Mouse (Mus musculus) intestine, embryonic 14.5 days (tissue): ENCODE data around the gene Ppp1r36. TPM values are rescaled to one million over a fixed set of nuclear protein-coding genes. Genes with fewer than 3 reads are reported as not detected.

ENCODE experiments used
- ATAC-seq: fragments of 200-750 bp; cut with Nextera tagmentation; replicated peaks from 2 replicates; pipeline ENCODE4 v1.8.0; 2017; ENCODE audit warnings: low read depth, moderate number of reproducible peaks, moderate TSS enrichment, moderate library complexity; ENCODE audit not compliant: low FRiP score, low TSS enrichment
- DNase-seq: peaks from one replicate; pipeline ENCODE4 v3.0.0-alpha.2; 2018; ENCODE audit warnings: low spot score
- H3K27ac ChIP-seq: fragments of 300-500 bp; sonication (generic); 2 replicates; pipeline ENCODE4 v1.5.1; 2014; ENCODE audit warnings: low read depth, mild to moderate bottlenecking, control low read depth
- H3K27me3 ChIP-seq: fragments of 300-500 bp; sonication (generic); replicated peaks from 2 replicates; pipeline ENCODE4 v1.6.1; 2014; ENCODE audit warnings: low read length, control low read depth; ENCODE audit not compliant: control insufficient read depth, insufficient read depth
- H3K36me3 ChIP-seq: fragments of 300-500 bp; sonication (generic); 2 replicates; pipeline ENCODE4 v1.6.1; 2014; ENCODE audit warnings: low read length, control low read depth; ENCODE audit not compliant: control insufficient read depth, insufficient read depth
- H3K4me1 ChIP-seq: fragments of 300-500 bp; sonication (generic); replicated peaks from 2 replicates; pipeline ENCODE4 v1.6.1; 2014; ENCODE audit warnings: low read length, control low read depth, mixed read lengths; ENCODE audit not compliant: control insufficient read depth, insufficient read depth
- H3K4me2 ChIP-seq: fragments of 300-500 bp; sonication (generic); 2 replicates; pipeline ENCODE4 v1.6.1; 2014; ENCODE audit warnings: low read length
- H3K4me3 ChIP-seq: fragments of 300-500 bp; sonication (generic); 2 replicates; pipeline ENCODE4 v1.5.1; 2014; ENCODE audit warnings: low read depth, low read length, control low read depth, mixed read lengths
- H3K9ac ChIP-seq: fragments of 300-500 bp; sonication (generic); 2 replicates; pipeline ENCODE4 v1.6.1; 2014; ENCODE audit warnings: mild to moderate bottlenecking, low read length
- H3K9me3 ChIP-seq: fragments of 300-500 bp; sonication (generic); 2 replicates; pipeline ENCODE4 v1.6.1; 2016; ENCODE audit warnings: low read length, control low read depth; ENCODE audit not compliant: control insufficient read depth
- WGBS: fragments of 180-500 bp; shearing (Covaris S2); extraction: QIAGEN DNeasy Blood & Tissue Kit; methylation state at CpG from one replicate; pipeline ENCODE4 v1.1.7; 2014; 5-methylcytosine and 5-hydroxymethylcytosine counted together
- polyA plus RNA-seq: library from polyadenylated mRNA; unstranded; fragments of >200 nt; fragmentation: Nextera tagmentation; extraction: Ambion mirVana; gene quantifications from 2 replicates; pipeline ENCODE4 v1.2.1, GENCODE M21; 2014

The Ppp1r36 gene
- polyA plus RNA-seq, 1 experiment from 2014 or later, result 1.9 TPM

- no peaks in the 10 kb centered on the region for H3K9me3 ChIP-seq
- ATAC-seq (peak; percentile 53; the same call in 1 of the 2 replicates), DNase-seq (no peak)
- no peak overlapping the region for H3K4me3 ChIP-seq
- H3K36me3 ChIP-seq, result no peaks in the 10 kb centered on the region
- no peak overlapping the region for H3K4me2 ChIP-seq
- H3K4me1 ChIP-seq, result no peaks in the 10 kb centered on the region
- no peak overlapping the region for H3K27ac ChIP-seq
- no peak overlapping the region for H3K9ac ChIP-seq
- H3K27me3 ChIP-seq, result no peaks in the 10 kb centered on the region
- WGBS, result 8% methylated on average over 4 of the region's 4 CpGs
Observed at GRCm38 (mm10) chr12:76472046-76472445, 54.7 kb downstream of the Ppp1r36 start.

- H3K36me3 ChIP-seq, result no peaks in the 10 kb centered on the region
- DNase-seq, result no peak
- WGBS, result 59% methylated on average over 10 of the region's 10 CpGs
- ATAC-seq, result no peak
- H3K9ac ChIP-seq, result no peak overlapping the region
- H3K27ac ChIP-seq, result no peak overlapping the region
- no peak overlapping the region for H3K4me3 ChIP-seq
- H3K27me3 ChIP-seq, result no peaks in the 10 kb centered on the region
- H3K9me3 ChIP-seq, result no peaks in the 10 kb centered on the region
- no peak overlapping the region for H3K4me2 ChIP-seq
- peaks cover 6% of the 10 kb centered on the region for H3K4me1 ChIP-seq
Observed at GRCm38 (mm10) chr12:76473562-76474245, 56.4 kb downstream of the Ppp1r36 start.

GRCm38 (mm10) chr12:76474246-76474583, 56.9 kb downstream of the Ppp1r36 start:
- Histone ChIP-seq H3K9me3 (no peaks in the 10 kb centered on the region), H3K36me3 (no peaks in the 10 kb centered on the region), H3K27me3 (no peaks in the 10 kb centered on the region), H3K9ac (no peak overlapping the region), H3K4me3 (no peak overlapping the region), H3K27ac (no peak overlapping the region), H3K4me1 (peaks cover 8% of the 10 kb centered on the region), H3K4me2 (no peak overlapping the region)
- ATAC-seq (no peak), DNase-seq (no peak)
- WGBS, result 82% methylated on average over 8 of the region's 8 CpGs

- H3K4me2 ChIP-seq, result no peak overlapping the region
- 51% methylated on average over 2 of the region's 2 CpGs for WGBS
- no peaks in the 10 kb centered on the region for H3K36me3 ChIP-seq
Observed at GRCm38 (mm10) chr12:76474802-76475201, 57.5 kb downstream of the Ppp1r36 start.

GRCm38 (mm10) chr12:76476146-76476545, 58.8 kb downstream of the Ppp1r36 start:
- no peaks in the 10 kb centered on the region for H3K36me3 ChIP-seq
- DNase-seq (no peak), ATAC-seq (no peak)
- H3K4me2 ChIP-seq, result no peak overlapping the region
- no peak overlapping the region for H3K9ac ChIP-seq
- no peaks in the 10 kb centered on the region for H3K27me3 ChIP-seq
- H3K9me3 ChIP-seq, result no peaks in the 10 kb centered on the region
- no peak overlapping the region for H3K4me3 ChIP-seq
- no peak overlapping the region for H3K27ac ChIP-seq
- peaks cover 11% of the 10 kb centered on the region for H3K4me1 ChIP-seq
- 84% methylated on average over 1 of the region's 1 CpGs for WGBS

More at GRCm38 (mm10) chr12:76474802-76475201, 57.5 kb downstream of the Ppp1r36 start:
- Histone ChIP-seq H3K27ac (no peak overlapping the region), H3K4me1 (peaks cover 9% of the 10 kb centered on the region), H3K4me3 (no peak overlapping the region), H3K9ac (no peak overlapping the region), H3K9me3 (no peaks in the 10 kb centered on the region), H3K27me3 (no peaks in the 10 kb centered on the region)
- ATAC-seq (no peak), DNase-seq (no peak)

GRCm38 (mm10) chr12:76478309-76479023, 61.1 kb downstream of the Ppp1r36 start:
- H3K27ac ChIP-seq, result peak overlapping the region; percentile 51; the same call in 1 of the 2 replicates
- peak overlapping the region; percentile 26 for H3K4me2 ChIP-seq
- 25% methylated on average over 13 of the region's 14 CpGs for WGBS
- no peak overlapping the region for H3K4me3 ChIP-seq
- no peaks in the 10 kb centered on the region for H3K9me3 ChIP-seq
- DNase-seq (no peak), ATAC-seq (no peak)
- H3K36me3 ChIP-seq, result no peaks in the 10 kb centered on the region
- 0 out of 2 replicates have a peak overlapping the region, but pooled peaks have one; percentile 7 for H3K9ac ChIP-seq
- H3K27me3 ChIP-seq, result no peaks in the 10 kb centered on the region
- peaks cover 11% of the 10 kb centered on the region for H3K4me1 ChIP-seq

- no peaks in the 10 kb centered on the region for H3K36me3 ChIP-seq
- H3K9me3 ChIP-seq, result no peaks in the 10 kb centered on the region
- H3K4me2 ChIP-seq, result no peak overlapping the region
- peaks cover 11% of the 10 kb centered on the region for H3K4me1 ChIP-seq
- H3K27me3 ChIP-seq, result no peaks in the 10 kb centered on the region
- no peak overlapping the region for H3K9ac ChIP-seq
- no peak for ATAC-seq
- WGBS, result 50% methylated on average over 5 of the region's 5 CpGs
- no peak overlapping the region for H3K4me3 ChIP-seq
- no peak for DNase-seq
- peak overlapping the region; percentile 48; the same call in 1 of the 2 replicates for H3K27ac ChIP-seq
Observed at GRCm38 (mm10) chr12:76479174-76479573, 61.8 kb downstream of the Ppp1r36 start.

- Histone ChIP-seq H3K27me3 (no peaks in the 10 kb centered on the region), H3K36me3 (no peaks in the 10 kb centered on the region), H3K4me2 (no peak overlapping the region), H3K4me1 (peaks cover 13% of the 10 kb centered on the region), H3K9me3 (no peaks in the 10 kb centered on the region), H3K27ac (no peak overlapping the region), H3K4me3 (no peak overlapping the region), H3K9ac (no peak overlapping the region)
- no peak for DNase-seq
- ATAC-seq, result no peak
- 79% methylated on average over 4 of the region's 4 CpGs for WGBS
Observed at GRCm38 (mm10) chr12:76479836-76480495, 62.6 kb downstream of the Ppp1r36 start.
